Mouse (Mus musculus) forebrain, embryonic 10.5 days (tissue): ENCODE data around the gene Abhd10. TPM values are rescaled to one million over a fixed set of nuclear protein-coding genes. Genes with fewer than 3 reads are reported as not detected.

Experiments used
- DNase-seq: peaks from one replicate; pipeline ENCODE4 v3.0.0-alpha.2; 2017; ENCODE audit warnings: low spot score; ENCODE audit errors: extremely low spot score
- H3K27ac ChIP-seq: fragments of 300-500 bp; sonication (generic); 2 replicates; pipeline ENCODE4 v1.5.1; 2016; ENCODE audit warnings: mild to moderate bottlenecking
- H3K27me3 ChIP-seq: fragments of 300-500 bp; sonication (generic); 2 replicates; pipeline ENCODE4 v1.6.1; 2016; ENCODE audit warnings: mild to moderate bottlenecking; ENCODE audit not compliant: poor library complexity, severe bottlenecking
- H3K36me3 ChIP-seq: fragments of 300-500 bp; sonication (generic); replicated peaks from 2 replicates; pipeline ENCODE4 v1.6.1; 2016; ENCODE audit warnings: mild to moderate bottlenecking, moderate library complexity
- H3K4me1 ChIP-seq: fragments of 300-500 bp; sonication (generic); 2 replicates; pipeline ENCODE4 v1.6.1; 2016
- H3K4me3 ChIP-seq: fragments of 300-500 bp; sonication (generic); 2 replicates; pipeline ENCODE4 v1.5.1; 2016; ENCODE audit warnings: mild to moderate bottlenecking, moderate library complexity
- H3K9me3 ChIP-seq: fragments of 300-500 bp; sonication (generic); 2 replicates; pipeline ENCODE4 v1.6.1; 2016; ENCODE audit warnings: mild to moderate bottlenecking, moderate library complexity
- WGBS: fragments of 180-500 bp; shearing (Covaris S2); methylation state at CpG from one replicate; pipeline ENCODE4 v1.1.7; 2016; 5-methylcytosine and 5-hydroxymethylcytosine counted together
- polyA plus RNA-seq: library from polyadenylated mRNA; unstranded; fragments of >200 nt; fragmentation: Nextera tagmentation; extraction: Ambion mirVana; gene quantifications from 2 replicates; pipeline ENCODE4 v1.2.1, GENCODE M21; 2016

Gene Abhd10
- polyA plus RNA-seq = 41.2 and 41.4 TPM in 2 replicates

DNA sequence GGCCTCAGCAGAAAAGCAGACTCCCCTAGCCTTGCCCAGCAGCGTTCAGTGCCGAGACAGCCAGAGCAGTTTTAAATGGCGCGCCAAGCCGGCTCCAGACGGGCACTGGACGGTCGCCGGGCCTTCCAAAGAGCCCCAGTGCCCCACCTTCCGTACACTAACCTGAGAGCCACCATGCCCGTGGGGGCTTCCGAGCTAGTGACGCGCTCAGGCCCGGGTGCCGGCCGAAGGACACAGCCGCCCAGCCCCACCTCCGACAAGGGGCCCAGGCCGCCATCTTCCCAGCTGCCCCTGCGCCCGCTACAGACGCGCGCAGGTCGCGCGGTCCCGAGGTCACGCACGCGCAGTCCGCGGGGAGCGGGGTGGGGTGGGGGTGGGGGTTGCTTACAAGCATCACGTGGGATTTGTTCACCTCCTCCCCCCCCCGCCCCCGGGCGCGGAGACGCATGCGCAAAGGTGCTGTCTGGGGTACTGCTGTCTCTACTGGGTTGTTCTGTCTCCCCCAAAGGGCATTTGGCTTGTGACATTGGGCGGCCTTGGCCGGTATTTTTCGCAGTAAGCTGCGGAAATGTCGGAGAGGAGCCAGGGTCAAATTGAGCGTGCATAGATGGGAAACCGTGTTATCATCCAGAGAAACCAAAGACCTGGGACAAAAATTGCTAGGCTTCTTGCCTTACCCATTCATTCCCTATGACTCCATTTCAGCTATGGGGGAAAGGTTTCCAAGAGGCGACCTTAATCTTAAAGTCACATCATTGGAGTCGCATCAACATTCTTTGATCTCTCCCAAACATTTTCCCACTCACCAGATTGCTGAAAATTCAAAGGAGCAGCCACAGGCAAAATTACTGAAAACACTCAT, at the start of gene Abhd10:
Abhd10 (minus strand) TSS at position 341 of the 862 bp plus-strand sequence.
- H3K36me3 ChIP-seq = peaks cover 21% of the 10 kb centered on the region
- no peaks in the 10 kb centered on the region for H3K27me3 ChIP-seq
- WGBS = 1% methylated on average over 51 of the region's 51 CpGs
- no peaks in the 10 kb centered on the region for H3K9me3 ChIP-seq
- peak within 1 kb of the TSS; percentile 92 for H3K27ac ChIP-seq
- DNase-seq = peak; percentile 96
- H3K4me1 ChIP-seq = peaks cover 26% of the 10 kb centered on the region
- H3K4me3 ChIP-seq = peak within 1 kb of the TSS; percentile 60

DNA sequence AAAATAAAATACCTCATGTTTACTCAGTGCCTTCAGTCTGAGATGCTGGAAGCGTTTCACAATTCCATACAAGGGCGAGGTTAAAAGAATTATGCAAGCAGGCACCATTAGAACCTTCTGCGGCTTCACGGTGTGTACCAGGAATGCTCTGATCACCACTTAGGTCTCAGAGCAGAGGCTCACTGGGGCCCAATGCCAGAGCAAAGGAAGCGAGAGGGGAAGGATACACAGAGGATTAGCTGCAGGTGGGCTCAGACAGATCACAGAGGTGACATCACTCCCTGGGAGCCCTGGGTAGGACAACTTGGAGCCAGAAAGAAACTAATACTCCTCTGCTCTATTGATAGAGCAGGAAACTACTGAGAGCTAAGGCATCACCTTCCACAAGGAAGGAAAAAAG, 48.5 kb upstream of the Abhd10 start:
- WGBS = 58% methylated on average over 5 of the region's 5 CpGs
- H3K9me3 ChIP-seq = no peaks in the 10 kb centered on the region

DNA sequence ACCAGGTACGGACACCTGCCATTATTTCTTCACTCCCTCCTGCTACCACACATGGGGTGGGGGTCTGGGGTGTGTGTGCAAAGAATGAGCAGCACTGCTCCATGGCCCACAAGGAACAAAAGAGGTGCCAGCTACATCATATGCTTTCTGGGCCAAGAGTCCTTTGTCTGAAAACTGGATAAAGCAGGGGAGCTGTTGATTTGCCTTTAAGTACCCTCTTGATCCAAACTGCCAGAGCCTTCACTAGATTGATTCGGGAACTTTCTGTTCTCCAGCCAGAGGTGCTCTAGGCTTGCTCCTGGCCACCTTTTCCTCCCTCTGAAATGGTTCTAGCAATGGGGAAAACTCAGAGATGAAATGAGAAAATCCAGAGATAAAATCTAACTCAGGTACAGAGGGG, 46.6 kb upstream of the Abhd10 start:
- Histone ChIP-seq H3K27ac (no peak overlapping the region), H3K36me3 (peaks cover 26% of the 10 kb centered on the region), H3K4me1 (no peaks in the 10 kb centered on the region), H3K4me3 (no peak overlapping the region), H3K9me3 (no peaks in the 10 kb centered on the region), H3K27me3 (no peaks in the 10 kb centered on the region)
- WGBS = 96% methylated on average over 2 of the region's 2 CpGs
- DNase-seq = no peak

More for the DNA sequence above, 48.5 kb upstream of the Abhd10 start:
- Histone ChIP-seq H3K27me3 (no peaks in the 10 kb centered on the region), H3K4me1 (no peaks in the 10 kb centered on the region), H3K36me3 (peaks cover 32% of the 10 kb centered on the region), H3K4me3 (no peak overlapping the region), H3K27ac (no peak overlapping the region)
- DNase-seq = no peak

DNA sequence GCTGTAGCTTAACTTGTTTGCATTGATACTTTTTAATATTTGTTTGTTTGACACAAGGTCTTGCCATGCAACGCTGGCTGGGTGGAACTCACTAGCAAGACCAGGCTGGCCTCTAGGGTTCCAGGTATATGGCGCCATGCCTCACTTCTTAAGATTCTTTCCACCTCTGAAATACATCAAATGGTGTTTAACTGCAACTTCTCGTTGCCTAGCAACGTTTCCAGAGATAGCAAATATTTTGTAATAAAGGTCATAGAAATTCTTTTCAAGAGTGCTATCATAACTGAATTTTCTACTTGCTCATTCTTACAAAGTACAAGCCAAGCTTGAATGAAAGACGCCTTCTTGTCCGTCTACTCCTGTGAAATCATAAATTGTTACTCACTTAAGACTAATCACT, 44.9 kb upstream of the Abhd10 start:
- DNase-seq = no peak
- peaks cover 22% of the 10 kb centered on the region; the same call in 1 of the 2 replicates for H3K36me3 ChIP-seq
- 91% methylated on average over 6 of the region's 6 CpGs for WGBS
- no peaks in the 10 kb centered on the region for H3K4me1 ChIP-seq
- no peak overlapping the region for H3K4me3 ChIP-seq
- H3K27me3 ChIP-seq = no peaks in the 10 kb centered on the region
- no peak overlapping the region for H3K27ac ChIP-seq
- no peaks in the 10 kb centered on the region for H3K9me3 ChIP-seq

DNA sequence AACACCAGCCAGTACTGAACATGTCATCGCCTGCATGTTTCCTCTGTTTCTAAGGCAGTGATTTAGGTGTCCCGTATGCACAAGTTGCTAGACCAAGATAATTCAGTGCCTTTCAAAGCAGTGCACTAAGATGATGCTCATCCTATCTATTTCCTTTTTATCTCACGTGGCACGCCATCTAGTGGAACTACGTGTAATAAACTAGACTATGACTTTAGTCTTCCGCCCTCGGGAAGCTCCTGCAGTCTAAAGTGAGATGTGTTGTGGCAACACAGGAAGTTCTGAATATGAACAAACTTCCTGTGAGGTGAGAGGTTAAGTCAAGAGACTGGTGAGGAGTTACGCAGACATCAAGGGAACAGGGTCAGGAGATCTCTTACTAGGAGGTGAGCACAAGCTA, 43.9 kb upstream of the Abhd10 start:
- H3K27ac ChIP-seq = no peak overlapping the region
- H3K4me3 ChIP-seq = no peak overlapping the region
- no peaks in the 10 kb centered on the region for H3K4me1 ChIP-seq
- H3K9me3 ChIP-seq = no peaks in the 10 kb centered on the region
- no peak for DNase-seq
- peaks cover 22% of the 10 kb centered on the region; the same call in 1 of the 2 replicates for H3K36me3 ChIP-seq
- no peaks in the 10 kb centered on the region for H3K27me3 ChIP-seq
- 45% methylated on average over 8 of the region's 8 CpGs for WGBS

DNA sequence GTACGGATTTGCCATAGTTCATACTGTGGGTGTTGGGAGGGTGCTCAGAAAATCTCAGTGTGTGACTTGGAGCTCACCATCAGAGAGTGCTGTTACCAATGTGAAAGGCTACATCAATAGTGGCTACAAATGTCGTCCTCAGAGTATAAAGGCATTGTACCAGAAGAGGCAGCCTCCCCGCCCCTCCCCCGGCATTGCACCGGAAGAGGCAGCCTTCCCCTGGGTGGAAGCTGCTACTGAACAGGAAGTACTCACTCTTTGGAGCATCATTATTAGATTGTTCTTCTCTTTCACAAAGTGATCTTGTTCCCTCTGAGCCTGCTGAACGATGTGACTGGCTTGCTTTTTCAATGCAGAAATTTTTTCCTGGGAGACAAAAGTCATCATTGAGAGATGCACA, 37.2 kb upstream of the Abhd10 start:
- no peaks in the 10 kb centered on the region for H3K27me3 ChIP-seq
- peaks cover 62% of the 10 kb centered on the region for H3K36me3 ChIP-seq
- H3K4me3 ChIP-seq = no peak overlapping the region
- no peaks in the 10 kb centered on the region for H3K4me1 ChIP-seq
- 78% methylated on average over 6 of the region's 6 CpGs for WGBS
- H3K27ac ChIP-seq = no peak overlapping the region
- DNase-seq = no peak
- H3K9me3 ChIP-seq = no peaks in the 10 kb centered on the region

DNA sequence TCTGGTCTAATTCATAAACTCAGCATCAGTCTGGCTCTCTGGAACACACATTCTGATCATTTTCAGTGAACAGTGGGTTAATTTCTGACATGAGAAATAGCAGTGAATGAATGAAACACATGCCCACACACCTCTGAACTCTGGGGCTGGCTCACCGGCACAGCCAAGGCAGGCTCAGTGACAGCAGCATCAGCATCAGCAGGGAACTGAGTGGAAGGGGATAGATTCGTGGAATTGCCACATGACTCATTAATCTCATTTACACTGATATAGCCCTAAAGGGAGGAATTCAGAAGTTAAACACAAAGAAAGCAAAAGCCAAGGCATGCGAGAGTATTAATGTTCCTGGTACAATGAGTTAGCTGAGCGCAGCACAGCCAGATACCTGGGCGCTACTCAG, 32.1 kb upstream of the Abhd10 start:
- no peak overlapping the region for H3K27ac ChIP-seq
- no peaks in the 10 kb centered on the region for H3K9me3 ChIP-seq
- H3K27me3 ChIP-seq = no peaks in the 10 kb centered on the region
- peaks cover 76% of the 10 kb centered on the region for H3K36me3 ChIP-seq
- 90% methylated on average over 5 of the region's 5 CpGs for WGBS
- no peaks in the 10 kb centered on the region for H3K4me1 ChIP-seq
- no peak overlapping the region for H3K4me3 ChIP-seq
- no peak for DNase-seq

DNA sequence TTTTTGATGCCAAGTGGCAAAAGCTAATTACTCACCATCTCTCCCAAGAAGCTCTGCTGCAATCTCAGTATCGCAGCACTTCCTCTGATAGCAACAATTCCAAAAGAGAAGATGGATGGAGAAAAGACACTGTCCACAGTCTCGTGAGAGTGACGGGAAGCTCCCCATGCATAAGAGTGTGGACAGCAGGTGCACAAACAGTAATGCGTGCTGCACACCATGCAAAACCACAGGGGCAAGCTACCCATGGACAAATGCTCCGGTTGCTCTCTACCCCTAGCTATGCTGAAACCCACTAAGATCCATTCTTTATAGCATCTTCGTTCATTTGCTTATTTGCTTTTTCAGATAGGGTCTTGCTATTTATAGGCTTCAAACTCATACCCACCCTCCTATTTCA, 28.2 kb upstream of the Abhd10 start:
- DNase-seq = no peak
- Histone ChIP-seq H3K4me1 (no peaks in the 10 kb centered on the region), H3K27me3 (no peaks in the 10 kb centered on the region), H3K36me3 (peaks cover 48% of the 10 kb centered on the region), H3K4me3 (no peak overlapping the region), H3K27ac (no peak overlapping the region), H3K9me3 (no peaks in the 10 kb centered on the region)
- 95% methylated on average over 6 of the region's 6 CpGs for WGBS

DNA sequence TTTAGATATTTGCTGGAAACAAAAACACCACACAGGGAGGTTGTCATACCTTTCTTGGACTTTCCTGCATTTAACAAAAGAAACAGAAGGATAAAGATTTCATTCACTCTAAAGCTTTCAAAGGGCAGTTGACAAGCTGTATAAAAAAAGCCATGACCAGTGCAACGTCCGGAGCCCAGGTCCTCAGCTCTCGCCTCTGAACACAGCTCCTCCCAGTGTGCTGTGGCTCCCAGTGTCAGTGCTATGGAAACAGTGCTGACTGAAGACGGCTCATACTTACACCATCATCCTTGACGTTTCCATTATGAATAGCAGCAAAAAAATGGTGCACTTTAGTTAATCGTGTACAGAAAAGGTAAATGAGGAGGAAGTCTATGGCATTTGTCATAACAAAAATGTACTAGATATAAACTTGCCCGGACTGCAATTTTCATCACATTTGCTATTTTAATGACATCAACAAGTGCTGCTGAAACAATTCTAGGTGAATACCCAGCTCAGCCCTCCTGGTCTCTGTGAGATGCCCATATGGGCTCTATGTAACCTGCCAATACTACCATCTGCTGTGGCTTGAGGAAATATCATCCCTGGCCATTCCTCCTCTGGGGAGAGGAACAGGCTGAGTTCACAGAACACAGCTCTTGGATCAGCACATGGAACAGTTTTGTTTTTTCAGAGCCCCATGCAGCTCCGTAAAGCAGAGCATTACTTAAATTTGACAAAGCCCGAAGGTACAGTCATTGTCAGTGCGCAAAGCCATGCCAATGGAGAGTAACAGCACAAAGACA, 25.3 kb upstream of the Abhd10 start:
- Histone ChIP-seq H3K27me3 (no peaks in the 10 kb centered on the region), H3K4me3 (no peak overlapping the region), H3K27ac (no peak overlapping the region), H3K36me3 (peaks cover 30% of the 10 kb centered on the region), H3K9me3 (no peaks in the 10 kb centered on the region), H3K4me1 (no peaks in the 10 kb centered on the region)
- no peak for DNase-seq
- 85% methylated on average over 10 of the region's 10 CpGs for WGBS

DNA sequence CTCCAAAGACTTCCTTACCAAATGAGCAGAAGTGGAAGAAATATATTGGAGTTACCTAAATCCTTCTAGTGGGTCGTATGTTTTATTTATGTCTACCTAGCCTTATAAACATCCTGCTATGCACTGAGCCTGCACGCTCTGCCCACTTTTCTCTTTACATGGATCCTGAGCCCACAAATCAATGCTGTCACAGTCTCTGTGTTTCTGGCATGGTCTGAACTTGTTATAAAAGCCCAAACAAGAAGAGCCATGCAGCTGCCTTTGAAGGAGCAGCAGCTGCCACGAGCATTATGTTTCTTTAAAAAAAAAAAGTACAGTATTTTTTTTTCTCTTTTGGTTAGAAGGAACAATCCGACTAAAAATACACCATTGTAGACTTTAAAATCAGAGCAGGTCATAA, 24.7 kb upstream of the Abhd10 start:
- Histone ChIP-seq H3K36me3 (peaks cover 33% of the 10 kb centered on the region), H3K4me3 (no peak overlapping the region), H3K27ac (no peak overlapping the region), H3K27me3 (no peaks in the 10 kb centered on the region), H3K4me1 (no peaks in the 10 kb centered on the region), H3K9me3 (no peaks in the 10 kb centered on the region)
- WGBS = 88% methylated on average over 4 of the region's 4 CpGs
- DNase-seq = no peak

DNA sequence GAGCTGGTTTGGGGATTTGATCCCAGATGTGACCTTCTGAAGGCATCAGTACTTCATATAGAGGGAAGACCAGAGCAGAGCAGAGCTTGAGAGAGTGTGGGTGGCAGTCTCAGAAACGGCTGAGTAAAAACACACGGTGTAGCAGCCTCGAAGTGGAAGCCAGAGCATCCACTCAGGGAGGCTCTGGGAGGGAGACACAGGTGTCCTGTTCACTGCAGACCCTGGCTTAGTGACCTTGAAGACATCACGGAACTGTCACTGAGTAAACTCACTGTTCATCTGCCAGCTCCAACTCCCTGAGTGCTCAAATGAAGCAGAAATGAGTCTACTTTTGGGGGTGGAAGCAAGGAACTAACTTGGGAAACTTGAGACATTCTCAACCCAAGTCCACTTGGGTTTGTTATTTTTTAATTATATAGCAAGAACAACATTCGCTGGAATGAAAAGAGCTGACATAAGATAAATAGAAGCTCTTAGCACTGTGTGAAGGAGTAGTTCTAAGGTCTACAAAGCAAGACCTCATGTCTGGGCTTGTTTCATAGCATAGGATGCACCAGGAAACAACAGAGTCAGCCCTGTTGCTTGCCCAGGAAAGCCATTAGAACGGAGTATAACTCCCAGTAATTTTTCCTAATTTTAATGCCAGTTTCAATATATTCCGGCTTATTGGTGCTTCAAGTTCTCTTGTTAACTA, 23.2 kb upstream of the Abhd10 start:
- H3K27me3 ChIP-seq = no peaks in the 10 kb centered on the region
- no peaks in the 10 kb centered on the region for H3K4me1 ChIP-seq
- H3K36me3 ChIP-seq = peaks cover 27% of the 10 kb centered on the region
- 86% methylated on average over 7 of the region's 7 CpGs for WGBS
- H3K27ac ChIP-seq = no peak overlapping the region
- no peak overlapping the region for H3K4me3 ChIP-seq
- no peaks in the 10 kb centered on the region for H3K9me3 ChIP-seq
- DNase-seq = no peak

DNA sequence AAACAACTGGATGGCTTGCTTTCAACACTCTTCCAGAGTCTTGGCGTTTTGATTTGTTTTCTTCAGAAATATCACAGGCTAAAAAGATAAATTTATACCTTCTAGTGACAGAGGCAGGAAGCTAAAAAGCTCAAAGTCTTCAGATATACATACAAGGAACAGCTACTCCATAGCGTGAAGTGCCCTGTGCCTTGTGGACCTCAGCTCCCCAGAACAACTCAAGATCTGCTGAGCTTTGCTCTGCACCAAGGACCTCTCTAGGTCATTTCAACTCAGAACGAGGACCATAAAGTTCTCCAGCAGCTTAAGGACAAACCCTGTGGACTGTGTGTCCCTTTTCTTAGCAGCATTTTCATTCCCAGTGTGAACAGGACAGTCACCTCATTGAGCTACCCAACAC, 22.3 kb upstream of the Abhd10 start:
- no peak overlapping the region for H3K4me3 ChIP-seq
- H3K4me1 ChIP-seq = no peaks in the 10 kb centered on the region
- DNase-seq = no peak
- H3K27me3 ChIP-seq = no peaks in the 10 kb centered on the region
- 92% methylated on average over 3 of the region's 3 CpGs for WGBS
- no peak overlapping the region for H3K27ac ChIP-seq
- H3K9me3 ChIP-seq = no peaks in the 10 kb centered on the region
- peaks cover 24% of the 10 kb centered on the region for H3K36me3 ChIP-seq
